Mouse (Mus musculus): ENCODE results near the gene Hdhd3. TPM values are rescaled to one million over a fixed set of nuclear protein-coding genes. Genes with fewer than 3 reads are reported as not detected.
A peak's percentile ranks its signal among the peaks of the same experiment; 100 is the strongest.

Hdhd3 gene
- 11.2 and 14.8 TPM in 2 replicates for polyA plus RNA-seq (2014; fragmentation: Nextera tagmentation; extraction: Ambion mirVana)

DNA sequence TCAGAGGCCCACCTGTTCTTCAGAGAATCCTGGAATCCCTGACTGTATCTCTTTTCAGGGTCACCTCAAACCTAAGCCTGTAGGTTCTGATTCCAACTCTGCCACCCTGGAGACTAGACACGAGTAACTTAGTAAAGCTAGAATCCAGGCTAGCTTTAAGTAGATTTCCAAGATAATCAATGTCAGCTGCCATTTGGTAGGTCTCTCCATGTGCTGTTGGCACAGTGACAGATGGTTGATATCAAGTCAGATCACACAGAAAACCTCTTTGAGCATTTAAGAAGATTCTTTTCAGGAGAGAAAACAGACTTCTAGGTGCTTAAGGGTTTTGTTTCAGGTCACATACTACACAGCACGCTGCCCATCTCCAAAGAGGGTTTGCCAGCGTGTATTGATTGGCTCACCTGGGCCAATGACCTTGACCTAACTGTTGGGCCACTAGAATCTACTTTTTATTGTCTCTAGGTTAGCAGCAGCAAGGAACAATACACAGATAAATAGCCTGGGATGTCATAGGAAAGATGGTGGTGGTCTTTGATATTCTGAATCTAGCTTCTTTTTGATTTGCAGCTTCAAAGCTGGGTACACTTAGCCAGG, at the start of gene Hdhd3:
Gene Hdhd3 (minus strand): TSS at position 94 of the 597 bp plus-strand sequence.
- Histone ChIP-seq H3K9me3 (ENCODE audit: control insufficient read depth, low read length) (no peaks in the 10 kb centered on the region), H3K4me2 (ENCODE audit: low read depth) (peak within 1 kb of the TSS; percentile 59), H3K27ac (ENCODE audit: low read depth, low read length) (no peak within 1 kb of the TSS), H3K4me1 (ENCODE audit: control insufficient read depth, insufficient read depth, low read length) (peaks cover 3% of the 10 kb centered on the region; the same call in 1 of the 2 replicates), H3K27me3 (ENCODE audit: control insufficient read depth, insufficient read depth, low read length) (no peaks in the 10 kb centered on the region), H3K9ac (ENCODE audit: low read length) (peak within 1 kb of the TSS; percentile 63), H3K4me3 (ENCODE audit: low read depth, low read length) (peak within 1 kb of the TSS; percentile 68), H3K36me3 (ENCODE audit: control insufficient read depth, insufficient read depth, low read length) (no peaks in the 10 kb centered on the region; the same call in 1 of the 2 replicates)
- no peak for DNase-seq (ENCODE audit: low spot score)
- no peak for ATAC-seq (ENCODE audit: insufficient read depth, low FRiP score, low TSS enrichment)
- WGBS: 84% methylated on average over 3 of the region's 3 CpGs

DNA sequence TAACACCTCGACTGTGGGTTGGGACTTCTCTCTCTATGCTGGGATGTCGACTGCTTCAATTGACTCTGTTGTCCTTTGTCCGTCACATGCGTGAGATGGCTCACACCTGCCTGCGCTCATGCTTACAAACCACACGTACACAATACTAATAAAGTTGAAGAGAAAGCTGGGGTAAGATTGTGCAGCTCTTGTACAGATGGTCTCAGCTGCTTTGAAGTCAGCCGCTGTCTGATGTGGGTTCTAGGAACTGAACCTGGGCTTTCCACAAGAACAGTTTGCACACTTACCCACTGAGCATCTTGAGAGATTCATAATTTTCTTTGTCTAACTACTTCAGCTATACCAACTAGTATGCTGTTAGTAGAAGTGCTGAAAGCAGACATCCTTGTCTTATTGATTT, 48.7 kb upstream of the Hdhd3 start:
- no peak overlapping the region for H3K4me3 ChIP-seq (ENCODE audit: low read depth, low read length)
- DNase-seq (ENCODE audit: low spot score) (no peak), ATAC-seq (ENCODE audit: insufficient read depth, low FRiP score, low TSS enrichment) (no peak)
- H3K4me2 ChIP-seq (ENCODE audit: low read depth): no peak overlapping the region
- H3K36me3 ChIP-seq (ENCODE audit: control insufficient read depth, insufficient read depth, low read length): no peaks in the 10 kb centered on the region
- H3K27ac ChIP-seq (ENCODE audit: low read depth, low read length): no peak overlapping the region
- H3K27me3 ChIP-seq (ENCODE audit: control insufficient read depth, insufficient read depth, low read length): no peaks in the 10 kb centered on the region
- H3K9ac ChIP-seq (ENCODE audit: low read length): no peak overlapping the region
- WGBS: 87% methylated on average over 7 of the region's 7 CpGs
- H3K9me3 ChIP-seq (ENCODE audit: control insufficient read depth, low read length): no peaks in the 10 kb centered on the region
- H3K4me1 ChIP-seq (ENCODE audit: control insufficient read depth, insufficient read depth, low read length): no peaks in the 10 kb centered on the region

DNA sequence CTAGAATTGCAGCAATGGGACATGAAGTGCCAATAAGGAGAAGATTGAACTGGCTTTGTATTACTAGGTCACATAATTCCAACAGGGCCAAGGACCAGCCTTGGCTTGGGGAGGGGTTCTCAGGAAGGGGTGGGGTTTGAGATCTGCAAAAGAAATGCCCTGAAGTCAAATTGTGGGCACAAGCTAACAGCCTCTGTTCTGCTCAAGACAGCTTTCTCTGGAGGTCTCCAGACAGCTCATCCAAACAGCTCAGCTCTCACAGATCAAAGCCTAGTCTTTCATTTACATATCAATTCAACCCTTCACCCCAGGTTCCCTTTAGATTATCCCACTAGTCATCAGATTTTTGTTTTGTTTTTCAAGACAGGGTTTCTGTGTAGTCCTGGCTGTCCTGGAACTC, 41.5 kb upstream of the Hdhd3 start:
- ATAC-seq (ENCODE audit: insufficient read depth, low FRiP score, low TSS enrichment) (no peak), DNase-seq (ENCODE audit: low spot score) (no peak)
- no peak overlapping the region for H3K4me2 ChIP-seq (ENCODE audit: low read depth)
- H3K36me3 ChIP-seq (ENCODE audit: control insufficient read depth, insufficient read depth, low read length): no peaks in the 10 kb centered on the region
- H3K9me3 ChIP-seq (ENCODE audit: control insufficient read depth, low read length): no peaks in the 10 kb centered on the region
- no peak overlapping the region for H3K27ac ChIP-seq (ENCODE audit: low read depth, low read length)
- H3K9ac ChIP-seq (ENCODE audit: low read length): no peak overlapping the region
- H3K4me3 ChIP-seq (ENCODE audit: low read depth, low read length): no peak overlapping the region
- no peaks in the 10 kb centered on the region for H3K27me3 ChIP-seq (ENCODE audit: control insufficient read depth, insufficient read depth, low read length)
- no peaks in the 10 kb centered on the region for H3K4me1 ChIP-seq (ENCODE audit: control insufficient read depth, insufficient read depth, low read length)

DNA sequence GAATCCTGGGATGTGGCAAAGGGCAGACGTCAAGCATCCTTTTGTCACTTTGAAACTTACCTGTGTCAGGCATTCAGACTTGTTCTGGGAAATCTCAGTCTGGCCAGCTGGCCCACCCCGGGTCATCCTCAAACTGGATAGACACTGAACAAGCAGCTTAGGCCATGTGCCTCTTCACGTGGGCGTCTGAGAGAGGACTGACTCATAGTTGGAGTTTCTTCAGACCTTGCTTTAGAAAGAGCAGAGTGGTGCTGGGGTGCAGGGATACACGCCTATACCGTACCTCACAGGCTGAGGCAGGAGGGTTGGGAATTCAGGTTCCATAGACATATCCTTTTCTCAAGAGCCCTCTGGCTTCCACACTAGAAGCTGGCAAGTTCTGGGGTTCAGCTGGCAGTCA, 40.5 kb upstream of the Hdhd3 start:
- H3K4me3 ChIP-seq (ENCODE audit: low read depth, low read length): no peak overlapping the region
- H3K4me1 ChIP-seq (ENCODE audit: control insufficient read depth, insufficient read depth, low read length): no peaks in the 10 kb centered on the region
- no peak overlapping the region for H3K9ac ChIP-seq (ENCODE audit: low read length)
- H3K4me2 ChIP-seq (ENCODE audit: low read depth): no peak overlapping the region
- H3K27ac ChIP-seq (ENCODE audit: low read depth, low read length): no peak overlapping the region
- no peaks in the 10 kb centered on the region for H3K9me3 ChIP-seq (ENCODE audit: control insufficient read depth, low read length)
- no peak for ATAC-seq (ENCODE audit: insufficient read depth, low FRiP score, low TSS enrichment)
- H3K27me3 ChIP-seq (ENCODE audit: control insufficient read depth, insufficient read depth, low read length): no peaks in the 10 kb centered on the region
- H3K36me3 ChIP-seq (ENCODE audit: control insufficient read depth, insufficient read depth, low read length): no peaks in the 10 kb centered on the region
- WGBS: 92% methylated on average over 6 of the region's 6 CpGs
- no peak for DNase-seq (ENCODE audit: low spot score)

DNA sequence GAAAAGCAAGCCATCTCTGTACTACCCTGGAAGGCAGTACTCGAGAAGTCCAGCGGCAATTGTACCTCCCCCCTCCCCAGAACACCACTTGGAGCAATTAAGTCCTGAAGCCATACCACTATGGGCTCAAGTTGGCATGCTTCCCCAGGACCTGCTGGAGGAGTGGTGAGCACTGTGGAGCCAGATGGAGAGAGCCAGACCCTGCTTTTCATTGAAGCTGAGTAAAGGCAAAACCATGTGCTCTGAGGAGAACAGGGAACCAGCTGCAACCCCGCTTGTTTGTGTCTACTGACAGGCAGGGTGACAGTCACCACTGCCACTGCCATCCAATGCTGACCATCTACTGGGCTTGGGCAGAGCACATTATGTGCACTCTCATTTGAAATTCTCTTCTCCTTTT, 38.5 kb upstream of the Hdhd3 start:
- Histone ChIP-seq H3K4me2 (ENCODE audit: low read depth) (no peak overlapping the region), H3K9ac (ENCODE audit: low read length) (no peak overlapping the region), H3K36me3 (ENCODE audit: control insufficient read depth, insufficient read depth, low read length) (no peaks in the 10 kb centered on the region), H3K4me3 (ENCODE audit: low read depth, low read length) (no peak overlapping the region), H3K27ac (ENCODE audit: low read depth, low read length) (no peak overlapping the region), H3K9me3 (ENCODE audit: control insufficient read depth, low read length) (no peaks in the 10 kb centered on the region), H3K4me1 (ENCODE audit: control insufficient read depth, insufficient read depth, low read length) (no peaks in the 10 kb centered on the region), H3K27me3 (ENCODE audit: control insufficient read depth, insufficient read depth, low read length) (no peaks in the 10 kb centered on the region)
- DNase-seq (ENCODE audit: low spot score): no peak
- 71% methylated on average over 3 of the region's 3 CpGs for WGBS
- no peak for ATAC-seq (ENCODE audit: insufficient read depth, low FRiP score, low TSS enrichment)

DNA sequence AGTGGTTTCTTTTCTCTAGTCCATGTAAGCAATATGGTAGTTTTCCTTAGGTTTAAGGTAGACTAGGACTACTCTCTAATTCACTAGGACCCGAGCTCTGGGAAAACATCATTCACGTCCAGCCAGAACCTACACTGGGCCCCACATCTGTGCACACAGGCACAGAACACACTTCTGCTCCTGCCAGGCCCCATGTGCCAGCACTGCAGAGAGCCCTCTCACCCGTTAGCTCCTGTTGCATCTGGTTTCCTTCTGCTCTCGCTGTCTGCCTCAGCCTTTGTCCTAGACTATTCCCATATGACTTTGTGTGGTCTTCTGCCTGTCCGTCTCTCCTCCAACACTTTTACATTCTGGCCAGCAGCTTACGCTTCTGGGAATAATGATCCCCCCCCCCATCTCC, 30.5 kb upstream of the Hdhd3 start:
- Histone ChIP-seq H3K9me3 (ENCODE audit: control insufficient read depth, low read length) (no peaks in the 10 kb centered on the region), H3K27me3 (ENCODE audit: control insufficient read depth, insufficient read depth, low read length) (no peaks in the 10 kb centered on the region), H3K4me2 (ENCODE audit: low read depth) (no peak overlapping the region), H3K36me3 (ENCODE audit: control insufficient read depth, insufficient read depth, low read length) (no peaks in the 10 kb centered on the region), H3K4me3 (ENCODE audit: low read depth, low read length) (no peak overlapping the region), H3K9ac (ENCODE audit: low read length) (no peak overlapping the region), H3K4me1 (ENCODE audit: control insufficient read depth, insufficient read depth, low read length) (no peaks in the 10 kb centered on the region), H3K27ac (ENCODE audit: low read depth, low read length) (no peak overlapping the region)
- DNase-seq (ENCODE audit: low spot score) (no peak), ATAC-seq (ENCODE audit: insufficient read depth, low FRiP score, low TSS enrichment) (no peak)
- WGBS: 86% methylated on average over 6 of the region's 6 CpGs

DNA sequence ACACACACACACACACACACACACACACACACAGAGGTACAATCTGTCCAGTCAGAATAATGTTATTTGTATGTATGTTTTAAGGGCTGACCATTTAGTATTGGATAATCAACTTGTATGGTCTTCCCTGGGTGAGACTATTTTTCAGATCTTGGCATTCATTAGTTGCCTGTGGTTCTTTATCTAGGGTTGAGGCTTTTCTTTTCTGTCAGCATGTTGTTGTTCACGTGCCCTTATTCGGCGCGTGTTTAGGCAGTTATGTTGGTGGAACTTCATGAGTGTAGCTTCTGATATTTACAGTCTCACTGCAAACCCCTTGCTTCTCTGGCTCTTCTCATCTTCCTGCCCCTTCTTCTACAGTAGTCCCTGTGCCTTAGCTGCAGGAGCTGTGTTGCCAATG, 24.4 kb upstream of the Hdhd3 start:
- Histone ChIP-seq H3K4me3 (ENCODE audit: low read depth, low read length) (no peak overlapping the region), H3K4me2 (ENCODE audit: low read depth) (no peak overlapping the region), H3K36me3 (ENCODE audit: control insufficient read depth, insufficient read depth, low read length) (0 out of 2 replicates have a peak, but pooled peaks cover 2% of the 10 kb centered on the region), H3K9ac (ENCODE audit: low read length) (no peak overlapping the region), H3K4me1 (ENCODE audit: control insufficient read depth, insufficient read depth, low read length) (peaks cover 2% of the 10 kb centered on the region; the same call in 1 of the 2 replicates), H3K27ac (ENCODE audit: low read depth, low read length) (no peak overlapping the region), H3K27me3 (ENCODE audit: control insufficient read depth, insufficient read depth, low read length) (no peaks in the 10 kb centered on the region), H3K9me3 (ENCODE audit: control insufficient read depth, low read length) (no peaks in the 10 kb centered on the region)
- DNase-seq (ENCODE audit: low spot score) (no peak), ATAC-seq (ENCODE audit: insufficient read depth, low FRiP score, low TSS enrichment) (no peak)
- 87% methylated on average over 4 of the region's 4 CpGs for WGBS

DNA sequence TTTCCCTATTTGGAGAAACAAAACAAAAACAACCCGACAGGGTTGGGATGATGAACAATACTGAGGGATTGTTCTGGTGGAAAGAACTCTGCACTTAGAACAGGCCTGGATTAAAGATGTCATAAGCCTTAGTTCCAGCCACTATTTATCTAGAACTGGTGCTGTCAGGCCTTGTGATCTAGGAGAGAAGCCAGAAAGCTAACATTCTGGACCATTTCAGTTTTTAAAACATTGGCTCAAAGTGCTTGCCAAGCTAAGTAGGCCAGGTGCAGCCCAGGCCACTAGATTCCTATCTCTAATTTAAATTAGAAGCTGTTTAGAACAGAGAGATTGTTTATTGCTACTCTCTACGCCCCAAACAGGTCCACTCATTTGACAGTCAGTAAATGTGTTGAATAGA, 23.0 kb upstream of the Hdhd3 start:
- WGBS: 63% methylated on average over 2 of the region's 2 CpGs
- H3K4me2 ChIP-seq (ENCODE audit: low read depth): no peak overlapping the region
- no peak for ATAC-seq (ENCODE audit: insufficient read depth, low FRiP score, low TSS enrichment)

DNA sequence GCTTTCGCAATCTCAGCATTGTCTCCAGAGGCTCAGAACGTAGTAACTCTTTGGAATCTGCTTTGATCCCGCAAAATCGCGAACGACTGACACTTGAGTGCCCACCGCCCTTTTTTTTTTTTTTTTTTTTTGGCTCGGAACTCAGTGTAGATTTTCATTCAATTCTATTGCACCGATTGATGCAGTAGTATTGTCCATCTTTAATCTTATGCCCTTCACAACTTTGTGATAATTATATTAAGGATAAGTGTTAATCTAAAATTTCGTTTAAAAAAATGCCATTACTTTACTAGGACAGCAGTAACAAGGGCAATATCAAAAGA, 22.2 kb upstream of the Hdhd3 start:
- no peaks in the 10 kb centered on the region for H3K27me3 ChIP-seq (ENCODE audit: control insufficient read depth, insufficient read depth, low read length)
- WGBS: under 1% methylated on average over 10 of the region's 10 CpGs
- peak overlapping the region; percentile 30 for H3K4me2 ChIP-seq (ENCODE audit: low read depth)
- H3K9ac ChIP-seq (ENCODE audit: low read length): no peak overlapping the region; the same call in 1 of the 2 replicates
- DNase-seq (ENCODE audit: low spot score) (no peak), ATAC-seq (ENCODE audit: insufficient read depth, low FRiP score, low TSS enrichment) (no peak)
- H3K4me1 ChIP-seq (ENCODE audit: control insufficient read depth, insufficient read depth, low read length): peaks cover 2% of the 10 kb centered on the region; the same call in 1 of the 2 replicates
- H3K36me3 ChIP-seq (ENCODE audit: control insufficient read depth, insufficient read depth, low read length): 0 out of 2 replicates have a peak, but pooled peaks cover 2% of the 10 kb centered on the region
- no peaks in the 10 kb centered on the region for H3K9me3 ChIP-seq (ENCODE audit: control insufficient read depth, low read length)
- no peak overlapping the region for H3K27ac ChIP-seq (ENCODE audit: low read depth, low read length)
- H3K4me3 ChIP-seq (ENCODE audit: low read depth, low read length): peak overlapping the region; percentile 81

More for the DNA sequence above, 23.0 kb upstream of the Hdhd3 start:
- Histone ChIP-seq H3K27ac (ENCODE audit: low read depth, low read length) (no peak overlapping the region), H3K27me3 (ENCODE audit: control insufficient read depth, insufficient read depth, low read length) (no peaks in the 10 kb centered on the region), H3K36me3 (ENCODE audit: control insufficient read depth, insufficient read depth, low read length) (0 out of 2 replicates have a peak, but pooled peaks cover 2% of the 10 kb centered on the region), H3K4me3 (ENCODE audit: low read depth, low read length) (no peak overlapping the region), H3K9ac (ENCODE audit: low read length) (no peak overlapping the region), H3K4me1 (ENCODE audit: control insufficient read depth, insufficient read depth, low read length) (peaks cover 2% of the 10 kb centered on the region; the same call in 1 of the 2 replicates), H3K9me3 (ENCODE audit: control insufficient read depth, low read length) (no peaks in the 10 kb centered on the region)
- DNase-seq (ENCODE audit: low spot score): no peak
